Mouse (Mus musculus) liver, embryonic 14.5 days (tissue): ENCODE measurements around the gene Gm38392.

Experiments
- CTCF ChIP-seq: IDR thresholded peaks from 2 replicates; pipeline ENCODE4 v1.5.1; 2016; ENCODE audit warnings: antibody characterized with exemption, low read depth, control low read depth
- EP300 ChIP-seq: IDR thresholded peaks from 2 replicates; pipeline ENCODE4 v1.6.1; 2016; ENCODE audit warnings: antibody characterized with exemption, low read depth

DNA sequence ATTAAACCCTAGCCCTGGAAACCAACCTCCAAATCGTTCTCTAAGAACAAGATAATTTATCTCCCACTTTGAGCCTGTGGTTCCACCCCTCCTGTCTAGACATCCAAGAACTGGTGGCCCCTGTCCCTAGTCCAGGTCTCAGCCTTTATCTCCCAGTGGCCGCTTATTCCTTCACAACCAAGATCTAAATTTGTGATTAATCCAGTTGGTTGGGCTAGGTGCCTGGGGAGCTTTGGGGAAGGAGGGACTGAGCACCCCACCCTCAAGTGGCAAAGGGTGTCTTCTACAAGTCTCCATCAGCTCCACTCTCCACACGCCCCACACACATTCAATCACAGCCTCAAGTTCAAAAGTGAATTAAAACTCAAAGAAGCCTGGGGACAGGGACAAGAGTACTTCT is 80.5 kb downstream of the Gm38392 start:
- TF ChIP-seq CTCF: no peak
- no peak for TF ChIP-seq EP300
